Mouse (Mus musculus) mature B cell (primary cell): ENCODE measurements around the gene Fgg.

Experiments
- in situ Hi-C: fragments of 300-500 bp; cut with MboI; formaldehyde crosslinking; loops from 2 replicates; pipeline ENCODE4 v1.14.3; 2019

The Fgg gene

DNA sequence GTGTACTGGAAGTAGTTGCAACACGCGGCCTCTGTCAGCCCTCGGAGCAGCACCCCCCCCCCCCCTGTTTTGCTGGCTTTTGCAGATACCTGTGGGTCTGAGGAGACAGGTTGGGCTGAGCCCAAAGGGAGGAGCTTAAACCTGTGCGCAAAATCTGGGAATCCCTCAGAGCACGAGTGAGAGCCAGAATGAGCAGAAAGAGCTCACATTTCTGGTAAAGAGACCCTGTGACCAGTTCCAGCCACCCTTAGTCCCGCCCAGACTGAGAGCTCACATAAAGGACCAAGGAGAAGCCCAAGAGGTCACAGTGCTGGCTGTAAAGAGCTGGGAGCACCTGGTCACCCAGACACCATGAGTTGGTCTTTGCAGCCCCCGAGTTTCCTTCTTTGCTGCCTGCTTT is at the start of gene Fgg:
TSS of gene Fgg (plus strand) at position 168 of the 400 bp plus-strand sequence.
- in situ Hi-C loops: no loop called here

DNA sequence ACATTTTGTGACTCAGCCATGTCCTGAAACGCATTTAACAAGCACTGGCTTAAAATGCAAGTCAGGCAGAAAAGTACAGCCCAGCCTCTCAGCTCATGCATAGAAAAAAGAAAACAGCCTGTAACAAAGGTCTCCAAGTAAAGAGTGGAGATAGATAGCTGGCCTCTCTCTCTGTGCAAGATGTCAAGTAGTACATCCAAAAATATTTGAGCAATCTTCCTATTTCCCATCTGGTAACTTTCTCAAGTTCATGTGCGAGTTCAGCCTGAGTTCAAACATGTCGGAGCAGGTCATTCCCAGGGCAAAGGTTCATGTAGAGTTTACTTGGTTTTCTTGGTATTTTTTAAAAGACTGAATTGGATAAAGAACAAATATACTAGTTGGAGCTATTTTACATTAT is 36.5 kb upstream of the Fgg start:
- in situ Hi-C loops: no loop called here

DNA sequence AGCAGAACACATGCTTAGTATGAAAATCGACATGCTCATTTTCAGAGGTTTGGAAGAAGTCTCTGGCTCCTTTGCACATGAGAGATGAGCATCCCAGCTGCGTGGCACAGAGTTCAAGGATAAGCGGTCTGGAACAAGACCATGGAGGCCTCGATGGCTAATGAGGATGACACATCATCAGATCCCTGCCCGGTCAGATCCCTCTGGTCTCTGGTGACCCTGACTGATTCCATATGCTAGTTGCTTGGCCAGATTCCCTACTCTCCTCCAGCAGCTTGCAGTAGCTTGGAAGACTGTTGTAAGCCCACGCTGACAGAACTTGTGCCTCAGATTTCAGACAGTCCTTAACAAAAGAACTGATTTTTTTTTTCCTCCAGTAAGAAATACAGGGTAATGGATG is 26.7 kb upstream of the Fgg start:
- in situ Hi-C loops: no loop called here

DNA sequence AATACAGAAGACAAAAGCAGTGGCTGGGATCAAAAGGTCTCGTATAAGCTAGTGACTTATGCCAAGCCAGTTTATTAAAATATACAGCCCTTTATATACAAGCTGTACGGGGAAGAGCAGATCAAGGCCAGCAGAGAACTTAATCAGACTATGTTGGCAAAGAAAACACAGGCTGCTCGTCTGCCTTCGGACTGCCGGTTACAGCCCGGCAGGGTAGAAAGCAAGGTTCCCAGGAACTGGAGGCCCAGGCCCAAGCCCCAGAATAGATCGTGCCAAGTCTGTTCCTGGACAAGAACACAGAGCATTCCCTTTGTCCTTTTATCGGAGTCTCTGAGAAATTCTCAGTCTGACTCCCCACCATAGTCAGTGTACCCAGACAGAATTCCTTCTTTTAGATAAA is 25.7 kb upstream of the Fgg start:
- in situ Hi-C loops: no loop called here

DNA sequence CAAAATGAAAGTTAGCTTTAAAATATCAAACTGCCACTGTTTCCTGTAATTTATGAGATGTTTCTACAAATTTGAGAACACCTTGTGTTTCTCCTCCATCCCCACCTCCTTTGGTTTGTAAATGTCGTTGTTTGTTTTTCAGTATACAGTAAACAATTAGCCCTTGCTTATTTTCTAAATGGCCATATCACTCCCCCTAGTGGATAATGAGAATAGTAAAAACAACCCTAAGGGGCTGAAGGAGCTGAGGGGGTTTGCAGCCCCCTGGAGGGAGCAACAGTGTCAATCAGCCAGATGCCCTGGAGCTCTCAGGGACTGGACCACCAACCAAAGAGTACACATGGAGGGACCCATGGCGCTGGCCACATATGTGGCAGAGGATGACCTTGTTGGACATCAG is 22.7 kb upstream of the Fgg start:
- in situ Hi-C loops: no loop called here

DNA sequence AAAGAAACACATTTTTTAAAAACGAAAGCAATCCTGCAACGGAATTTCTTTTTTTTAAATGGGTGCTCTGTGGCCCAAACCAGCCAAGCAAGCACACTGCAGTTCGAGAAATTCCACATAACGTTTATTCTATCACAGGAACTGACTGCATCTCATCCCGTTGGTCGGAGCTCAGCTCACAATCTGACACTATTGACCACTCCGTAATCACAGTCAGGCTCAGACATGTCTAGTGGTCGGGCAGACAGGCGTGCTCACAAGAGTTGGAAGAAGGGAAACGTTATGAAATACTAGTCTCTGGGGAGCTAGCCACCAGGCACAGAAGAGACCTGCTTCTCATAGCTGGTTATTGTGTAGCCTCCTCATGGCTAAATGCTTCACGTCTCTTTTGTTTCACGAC is 15.6 kb upstream of the Fgg start:
- in situ Hi-C loops: no loop called here

DNA sequence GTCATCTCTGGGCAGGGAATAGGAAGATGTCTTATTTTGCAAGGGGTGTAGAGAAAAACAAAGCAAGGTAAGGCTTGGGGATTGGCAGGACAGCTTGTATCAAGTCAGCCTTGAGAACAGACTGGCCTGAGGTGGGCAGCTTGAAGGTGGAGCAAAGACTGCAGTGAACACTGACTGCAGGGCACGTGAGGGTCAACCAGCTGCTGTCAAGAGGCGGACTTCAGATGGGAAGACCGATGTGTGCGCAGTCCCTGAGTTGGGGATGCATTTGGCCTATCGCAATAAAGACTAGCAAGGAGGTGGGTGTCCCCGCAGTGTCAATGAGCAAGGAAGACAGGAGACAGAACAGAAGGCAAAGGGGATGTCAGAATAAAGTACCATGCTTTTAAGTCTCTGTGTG is 14.6 kb upstream of the Fgg start:
- in situ Hi-C loops: no loop called here

DNA sequence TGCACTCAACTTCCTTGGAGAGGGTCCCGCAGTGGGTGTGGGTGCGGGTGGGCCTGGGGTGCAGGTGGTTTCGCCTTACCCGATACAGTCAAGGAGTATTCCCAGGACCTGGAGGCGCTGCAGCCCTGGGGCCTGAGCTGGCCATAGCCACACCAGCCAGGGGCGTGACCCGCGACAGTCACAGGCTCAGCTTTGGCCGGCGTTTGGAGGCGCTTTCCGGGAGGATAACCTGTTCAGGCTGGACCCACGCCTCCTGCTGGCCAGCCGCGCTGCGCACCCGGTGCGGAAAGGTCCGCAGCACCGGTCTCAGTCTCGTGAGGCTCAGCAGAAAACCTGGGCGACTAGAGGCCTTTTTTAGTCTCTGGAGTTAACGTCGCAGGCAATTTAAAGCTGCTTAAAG is 12.2 kb upstream of the Fgg start:
- in situ Hi-C loops: no loop called here

DNA sequence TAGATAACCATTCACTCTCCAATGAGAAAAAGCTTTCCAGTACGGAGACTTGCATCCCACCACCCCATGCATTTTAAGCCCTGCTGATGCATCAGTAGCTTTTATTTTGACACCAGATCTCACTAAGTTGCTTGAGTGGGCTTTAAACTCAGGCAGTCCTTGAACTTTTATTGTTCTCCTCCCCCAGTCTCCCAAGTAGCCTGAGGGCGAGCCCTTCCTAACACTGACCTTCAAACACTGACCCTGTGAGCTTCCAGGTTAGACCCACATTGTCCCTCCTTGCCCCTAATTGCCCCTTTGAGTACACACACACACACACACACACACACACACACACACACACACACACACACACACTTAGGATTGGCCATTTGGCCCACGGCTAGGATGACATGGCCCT is 10.9 kb upstream of the Fgg start:
- in situ Hi-C loops: no loop called here

DNA sequence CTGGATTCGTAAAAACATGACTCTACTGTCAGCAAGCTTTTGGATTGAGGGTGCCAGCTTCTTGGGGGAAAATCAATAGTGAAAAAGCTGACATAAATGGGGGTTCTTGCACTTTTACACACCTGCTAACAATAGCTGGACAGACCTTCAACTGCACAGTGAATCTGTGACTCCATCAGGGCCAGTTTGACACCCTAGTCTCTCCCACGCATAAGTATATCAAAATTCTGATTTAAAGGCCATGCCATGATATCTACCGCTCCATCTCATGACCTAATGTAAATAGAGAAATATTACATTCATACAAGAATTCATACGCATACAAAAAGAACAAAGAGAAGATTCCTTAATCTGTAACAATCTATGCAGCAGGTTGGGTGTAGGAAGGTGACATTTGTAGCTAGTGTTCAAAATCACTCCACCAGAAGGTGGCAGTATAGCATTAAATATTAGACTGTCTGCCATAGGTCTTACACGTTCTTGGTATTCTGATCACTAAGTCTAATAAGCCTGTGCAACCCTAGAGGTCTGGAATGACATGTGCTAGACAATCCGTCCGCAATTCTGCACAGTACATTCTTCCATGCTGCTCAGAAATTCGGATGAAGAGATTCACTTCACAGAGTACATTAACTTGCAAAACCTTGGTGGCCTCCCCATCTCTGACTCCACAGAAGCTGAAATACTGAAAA is 8.6 kb upstream of the Fgg start:
- in situ Hi-C loops: no loop called here

DNA sequence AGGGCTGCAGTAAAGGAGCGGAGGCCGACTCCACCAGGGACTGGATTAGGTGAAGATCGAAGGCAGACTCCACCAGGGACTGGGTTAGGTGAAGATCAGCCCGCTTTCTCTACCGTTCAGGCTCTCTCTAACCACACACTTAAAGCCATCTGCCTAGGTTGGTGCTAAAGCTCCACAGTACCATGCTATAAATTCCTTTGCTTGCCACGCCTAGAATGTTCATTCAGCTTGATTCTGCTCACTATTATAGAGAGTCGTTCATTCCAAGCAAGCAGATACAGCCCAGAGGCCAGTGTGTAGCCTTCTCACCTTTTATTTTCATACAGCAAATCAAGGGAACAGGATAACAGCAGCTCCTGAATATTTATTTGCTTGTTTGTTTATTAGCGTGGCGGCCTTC is 7.5 kb upstream of the Fgg start:
- in situ Hi-C loops: no loop called here

DNA sequence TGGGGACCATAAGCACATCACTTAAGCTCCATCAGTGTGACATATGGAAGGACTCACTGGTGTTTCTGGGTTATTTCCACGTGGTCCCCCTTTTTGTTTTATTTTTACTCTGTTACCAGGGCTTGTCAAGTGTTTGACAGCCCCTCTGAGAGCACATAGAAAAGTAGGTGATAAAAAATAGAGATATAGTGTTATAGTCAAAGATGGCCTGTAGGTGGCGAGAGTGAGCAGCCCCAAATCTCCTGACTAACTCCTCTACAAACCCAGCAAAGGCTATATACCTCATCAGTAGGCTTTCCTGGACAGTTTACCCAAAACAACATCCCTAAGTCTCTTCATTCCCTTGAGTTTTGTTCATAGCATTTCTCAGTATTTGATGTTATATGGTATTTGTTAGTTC is 5.3 kb upstream of the Fgg start:
- in situ Hi-C loops: no loop called here

DNA sequence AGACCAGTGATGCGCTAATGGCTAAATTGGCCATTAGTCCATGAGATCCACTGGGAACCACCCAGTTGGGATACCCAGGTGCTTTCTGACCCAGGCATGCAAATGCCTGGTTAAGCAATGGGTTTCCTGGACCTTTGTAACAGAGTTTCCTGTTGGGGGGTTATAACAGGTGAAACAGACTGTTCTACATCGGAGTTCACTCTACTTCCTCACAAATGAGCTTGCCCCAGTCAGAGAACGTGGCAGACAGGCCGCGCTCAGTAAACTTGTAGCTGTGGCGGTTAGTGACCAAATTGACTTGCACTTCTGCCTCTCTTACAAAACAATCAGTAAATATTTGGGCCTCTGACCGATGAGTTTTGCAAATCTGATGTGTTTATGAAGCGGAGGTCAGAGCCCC is 4.5 kb upstream of the Fgg start:
- in situ Hi-C loops: no loop called here

DNA sequence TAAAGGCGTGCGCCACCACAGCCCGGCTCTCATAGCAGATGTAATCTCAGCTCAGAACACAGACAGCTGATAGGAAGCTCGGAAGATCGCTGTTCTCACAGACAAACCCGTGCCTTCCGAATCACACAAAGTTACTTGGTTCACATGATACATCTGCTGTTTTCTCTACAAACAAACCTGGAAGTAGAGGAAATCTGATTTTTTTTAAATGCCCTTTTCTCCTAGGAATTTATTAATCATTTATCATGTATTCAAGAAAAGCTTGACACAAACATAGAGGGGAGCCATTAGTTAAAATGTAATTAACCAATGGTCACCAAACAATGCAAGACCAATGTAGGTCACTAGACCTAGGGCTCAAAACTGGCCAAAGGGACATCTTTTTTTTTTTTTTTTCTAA is 2.7 kb upstream of the Fgg start:
- in situ Hi-C loops: no loop called here

DNA sequence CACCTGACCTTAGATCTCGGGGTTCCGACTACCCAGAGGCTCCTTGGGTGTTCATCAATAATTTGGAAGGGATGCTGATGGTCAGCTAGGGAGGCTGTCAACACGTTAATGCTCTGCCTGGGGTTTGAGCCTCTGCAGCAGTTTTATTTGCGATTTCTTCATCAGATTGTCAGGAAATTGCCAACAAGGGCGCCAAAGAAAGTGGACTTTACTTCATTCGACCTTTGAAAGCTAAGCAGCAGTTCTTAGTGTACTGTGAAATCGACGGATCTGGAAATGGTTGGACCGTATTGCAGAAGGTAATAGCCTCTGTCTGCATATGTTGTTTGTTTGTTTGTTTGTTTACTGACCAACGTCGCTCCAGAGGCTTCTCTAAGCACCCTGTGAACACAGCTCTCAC is 2.8 kb downstream of the Fgg start:
- in situ Hi-C loops: no loop called here

DNA sequence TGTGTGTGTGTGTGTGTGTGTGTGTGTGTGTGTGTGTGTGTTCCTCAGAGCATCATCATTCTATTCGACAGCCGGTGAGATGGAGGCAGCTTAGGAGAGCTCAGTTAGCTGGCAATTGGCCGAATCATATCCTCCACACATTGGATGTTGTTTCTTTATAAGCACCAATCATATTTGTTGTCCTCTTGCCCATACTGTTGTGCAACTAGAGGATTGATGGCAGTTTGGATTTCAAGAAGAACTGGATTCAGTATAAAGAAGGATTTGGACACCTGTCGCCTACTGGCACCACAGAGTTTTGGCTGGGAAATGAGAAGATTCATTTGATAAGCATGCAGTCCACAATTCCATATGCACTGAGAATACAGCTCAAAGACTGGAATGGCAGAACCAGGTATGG is 3.6 kb downstream of the Fgg start:
- in situ Hi-C loops: no loop called here

DNA sequence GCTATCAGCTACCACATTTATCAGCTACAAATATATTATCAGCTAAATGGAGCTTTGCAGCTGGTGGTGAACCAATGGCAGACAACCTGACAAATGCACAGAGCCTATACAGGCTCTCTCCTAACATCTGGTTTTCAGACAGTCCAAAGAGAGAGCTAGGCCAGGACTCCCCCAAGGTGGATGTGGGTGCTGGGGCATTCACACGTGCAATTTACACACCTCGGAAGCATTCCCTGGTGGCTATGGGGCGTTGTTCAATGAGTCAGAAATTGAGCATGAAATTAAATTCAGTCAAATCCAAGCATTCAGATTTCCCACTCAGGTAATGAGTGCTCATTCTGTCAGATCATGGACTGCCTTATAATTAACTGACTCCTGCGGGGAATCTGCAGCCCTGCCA is 4.0 kb downstream of the Fgg start:
- in situ Hi-C loops: no loop called here

DNA sequence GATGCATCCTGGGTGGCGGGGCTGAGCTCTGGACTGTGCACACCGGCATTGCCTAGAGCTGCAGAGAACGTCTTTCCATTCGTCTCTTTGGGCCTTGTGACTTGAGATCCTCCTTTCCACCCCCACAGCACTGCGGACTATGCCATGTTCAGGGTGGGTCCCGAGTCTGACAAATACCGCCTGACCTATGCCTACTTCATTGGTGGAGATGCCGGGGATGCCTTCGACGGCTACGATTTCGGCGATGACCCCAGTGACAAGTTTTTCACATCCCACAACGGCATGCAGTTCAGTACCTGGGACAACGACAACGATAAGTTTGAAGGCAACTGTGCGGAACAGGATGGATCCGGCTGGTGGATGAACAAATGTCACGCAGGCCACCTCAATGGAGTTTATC is 5.1 kb downstream of the Fgg start:
- in situ Hi-C loops: no loop called here

DNA sequence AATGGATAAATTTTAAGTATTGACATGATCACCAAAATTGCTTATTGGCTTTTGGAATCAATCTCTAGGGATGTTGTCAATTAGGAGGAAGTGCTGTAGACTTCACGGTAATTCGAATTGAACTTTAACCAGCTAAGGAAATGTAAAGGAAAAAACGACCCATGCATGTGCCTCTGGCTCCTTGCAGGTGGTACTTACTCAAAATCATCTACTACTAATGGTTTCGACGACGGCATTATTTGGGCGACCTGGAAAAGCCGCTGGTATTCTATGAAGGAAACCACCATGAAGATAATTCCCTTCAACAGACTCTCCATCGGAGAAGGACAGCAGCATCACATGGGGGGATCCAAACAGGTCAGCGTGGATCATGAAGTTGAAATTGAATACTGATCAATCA is 6.4 kb downstream of the Fgg start:
- in situ Hi-C loops: no loop called here

DNA sequence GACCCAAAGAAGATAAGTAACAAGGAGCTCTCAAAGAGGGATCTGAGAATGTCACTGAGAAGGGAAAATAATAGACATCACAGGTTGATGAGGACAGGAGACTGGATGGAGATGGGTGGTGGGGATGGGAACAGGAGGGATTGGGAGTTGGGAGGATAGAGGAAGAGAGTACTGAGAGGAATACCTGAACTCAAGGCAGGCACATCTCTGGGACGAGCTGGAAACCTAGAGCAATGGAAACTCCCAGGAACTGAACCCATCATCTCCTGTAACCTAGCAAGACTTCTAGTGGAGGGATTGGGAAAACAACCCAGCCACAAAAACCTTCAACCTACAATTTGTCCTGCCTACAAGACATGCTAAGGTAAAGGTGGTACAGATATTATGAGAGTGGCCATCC is 8.7 kb downstream of the Fgg start:
- in situ Hi-C loops: no loop called here

DNA sequence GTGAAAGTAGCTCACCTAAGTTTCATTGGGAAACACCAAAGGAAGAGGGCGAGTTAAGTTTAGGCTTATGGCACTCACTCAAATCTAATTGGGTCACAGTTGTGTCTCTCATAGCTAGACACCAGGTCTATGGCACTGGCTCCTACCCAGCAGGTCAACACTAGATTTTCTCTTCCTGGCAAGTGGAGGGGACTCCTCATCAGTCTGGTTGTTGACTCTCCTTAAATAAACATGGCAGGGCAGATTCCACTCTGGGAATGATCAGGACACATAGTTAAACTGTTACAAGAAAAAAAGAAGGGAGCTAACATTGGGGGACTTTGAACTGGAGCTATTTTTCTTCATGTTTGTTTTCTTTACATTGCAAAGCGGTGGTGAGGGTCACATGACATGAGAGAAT is 12.9 kb downstream of the Fgg start:
- in situ Hi-C loops: no loop called here

DNA sequence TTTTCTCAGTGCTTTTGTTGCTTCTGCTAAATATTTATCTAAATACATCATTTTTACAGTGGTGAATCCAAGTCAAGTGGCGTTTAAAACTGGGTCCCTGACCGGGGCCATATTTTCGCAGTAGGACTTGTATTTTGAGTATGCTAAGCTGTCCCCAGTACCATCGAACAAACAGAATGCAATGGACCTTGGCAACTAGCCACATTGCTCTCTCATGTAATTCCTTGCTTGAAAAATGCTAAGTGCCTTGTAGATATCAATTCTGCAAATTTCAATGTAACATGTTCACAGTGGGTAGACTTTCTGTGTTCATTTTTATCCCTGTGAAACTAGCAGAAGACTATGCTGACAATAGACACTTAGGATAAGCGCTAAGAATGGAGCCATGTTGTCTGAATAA is 13.7 kb downstream of the Fgg start:
- in situ Hi-C loops: no loop called here

DNA sequence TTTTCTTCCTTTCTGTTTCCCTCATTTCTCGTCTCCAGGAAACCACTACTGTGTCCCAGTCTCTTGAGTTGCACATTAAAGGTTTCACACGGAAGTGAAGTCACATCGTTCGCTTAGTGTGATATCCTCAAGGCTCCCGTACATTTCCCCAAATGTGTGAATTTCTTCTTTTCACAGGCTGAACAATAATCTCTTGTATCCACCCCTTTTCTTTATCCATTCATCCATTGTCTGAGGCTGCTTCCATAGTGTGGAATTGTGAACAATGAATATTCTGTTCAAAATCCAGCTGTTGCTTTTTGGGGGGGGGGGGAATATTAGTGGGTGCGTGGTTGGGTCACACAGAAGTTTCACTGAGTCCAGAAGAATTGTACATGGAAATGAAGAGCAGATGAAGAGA is 17.5 kb downstream of the Fgg start:
- in situ Hi-C loops: no loop called here

DNA sequence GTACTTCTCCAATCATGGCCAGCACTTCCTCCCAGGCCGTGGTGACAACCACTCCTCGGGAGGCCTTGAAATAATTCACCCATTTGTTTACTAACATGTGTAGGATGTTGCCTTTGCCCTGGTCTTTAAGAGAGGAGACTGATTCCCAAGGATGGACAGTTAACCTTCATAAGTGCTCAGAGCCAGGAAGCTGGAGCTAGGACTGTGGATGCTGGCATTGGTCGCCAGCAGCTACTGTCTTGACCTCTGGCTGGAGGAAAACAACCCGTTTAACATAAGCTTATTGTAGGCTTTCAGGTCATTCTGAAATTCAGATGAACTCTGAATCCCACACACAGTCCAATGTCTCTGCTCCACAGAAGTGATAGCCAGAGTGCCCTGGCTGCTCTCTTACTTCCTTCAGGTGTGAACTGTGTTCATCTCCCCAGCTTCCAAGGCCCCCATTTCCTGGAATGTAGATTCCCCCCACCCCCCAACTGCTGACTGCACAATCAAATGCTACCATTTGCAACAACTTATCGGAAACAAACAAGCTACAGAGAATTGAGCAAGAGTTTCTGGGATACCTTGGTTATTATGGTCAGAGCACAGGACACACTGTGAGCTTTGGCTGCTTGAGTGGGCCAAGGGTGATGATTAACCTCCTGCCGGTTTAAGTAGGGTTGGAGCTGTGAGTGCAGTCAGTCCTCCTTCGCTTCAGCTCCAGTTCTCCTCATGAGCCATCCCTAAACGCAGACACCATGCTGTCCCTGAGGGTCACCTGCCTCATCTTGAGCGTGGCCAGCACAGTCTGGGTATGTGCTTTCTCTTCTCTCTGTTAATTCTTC is 18.2 kb downstream of the Fgg start, which contains the start of gene Fga:
TSS of gene Fga (plus strand) at position 602 of the 827 bp plus-strand sequence.
- in situ Hi-C loops: no loop called here
